Mouse (Mus musculus) MEL (cell line): ENCODE data around the gene Lin7c.

Experiments
- GATA1 ChIP-seq: IDR thresholded peaks from 2 replicates; pipeline ENCODE4 v1.6.1; 2011; ENCODE audit warnings: low read depth, low read length, improper control_type of control experiment
- HCFC1 ChIP-seq: IDR thresholded peaks from 2 replicates; pipeline ENCODE4 v1.6.1; 2012; ENCODE audit warnings: low read depth, mild to moderate bottlenecking, inconsistent platforms, low read length, improper control_type of control experiment, moderate library complexity
- POLR2A ChIP-seq, 2 experiments: IDR thresholded peaks; 2 replicates each; pipeline ENCODE4 v1.6.1; 2011 to 2012; ENCODE audit warnings: low read length in 2 of 2, mild to moderate bottlenecking in 2 of 2, control low read depth in 1 of 2, improper control_type of control experiment in 1 of 2, low read depth in 1 of 2, moderate library complexity in 1 of 2; ENCODE audit not compliant: control insufficient read depth in 1 of 2, insufficient read depth in 1 of 2, poor library complexity in 1 of 2

- no peak for TF ChIP-seq HCFC1
- TF ChIP-seq GATA1 = no peak
- no peak for TF ChIP-seq POLR2A (IDR thresholded peaks at IDR 0.05; ENCODE audit: control insufficient read depth in 1 of 2, insufficient read depth in 1 of 2, low read depth in 1 of 2, low read length in 2 of 2, poor library complexity in 1 of 2)
These were observed 23.9 kb downstream of the Lin7c start for GRCm38 (mm10) chr2:109914601-109915000.
